Mouse (Mus musculus) ES-Bruce4 (cell line): ENCODE measurements around the gene Lrrc3c. TPM values are rescaled to one million over a fixed set of nuclear protein-coding genes. Genes with fewer than 3 reads are reported as not detected.

ENCODE experiments used
- H3K27ac ChIP-seq: 2 replicates; pipeline ENCODE4 v1.5.1; 2012; ENCODE audit warnings: low read length, inconsistent platforms; ENCODE audit not compliant: insufficient read depth
- H3K27me3 ChIP-seq: 2 replicates; pipeline ENCODE4 v1.6.1; 2012; ENCODE audit warnings: mild to moderate bottlenecking, low read length, inconsistent platforms; ENCODE audit not compliant: control insufficient read depth, poor library complexity, insufficient read depth, severe bottlenecking
- H3K36me3 ChIP-seq: 2 replicates; pipeline ENCODE4 v1.6.1; 2012; ENCODE audit warnings: inconsistent platforms, mild to moderate bottlenecking, low read length, moderate library complexity; ENCODE audit not compliant: control insufficient read depth, poor library complexity, insufficient read depth, severe bottlenecking
- H3K4me1 ChIP-seq: one replicate; pipeline ENCODE4 v1.8.1; 2011; ENCODE audit warnings: low read length; ENCODE audit not compliant: control insufficient read depth, insufficient read depth
- H3K4me3 ChIP-seq: 2 replicates; pipeline ENCODE4 v1.5.1; 2011; ENCODE audit warnings: low read depth, mild to moderate bottlenecking, low read length
- H3K9ac ChIP-seq: 2 replicates; pipeline ENCODE4 v1.6.1; 2012; ENCODE audit warnings: low read depth, mild to moderate bottlenecking, inconsistent platforms; ENCODE audit not compliant: poor library complexity, severe bottlenecking
- H3K9me3 ChIP-seq: replicated peaks from 2 replicates; pipeline ENCODE4 v1.6.1; 2012; ENCODE audit warnings: mild to moderate bottlenecking, low read length, inconsistent platforms; ENCODE audit not compliant: control insufficient read depth, poor library complexity, insufficient read depth, severe bottlenecking
- CTCF ChIP-seq: IDR thresholded peaks from one replicate; pipeline ENCODE4 v1.8.1; 2011; ENCODE audit warnings: low read depth, low read length
- EP300 ChIP-seq: IDR thresholded peaks from 2 replicates; pipeline ENCODE4 v1.6.1; 2011; ENCODE audit warnings: low read depth, low read length; ENCODE audit not compliant: insufficient read depth
- POLR2A ChIP-seq: IDR thresholded peaks from one replicate; pipeline ENCODE4 v1.8.1; 2011; ENCODE audit warnings: low read length; ENCODE audit not compliant: insufficient read depth
- polyA plus RNA-seq: library from polyadenylated mRNA; stranded (reverse); fragments of >200 nt; gene quantifications from 2 replicates; pipeline ENCODE4 v1.2.4, GENCODE M21; 2011; ENCODE audit warnings: low read depth; ENCODE audit not compliant: missing spikeins, insufficient read depth, insufficient read length

The Lrrc3c gene
- polyA plus RNA-seq, 1 experiment: not detected

DNA sequence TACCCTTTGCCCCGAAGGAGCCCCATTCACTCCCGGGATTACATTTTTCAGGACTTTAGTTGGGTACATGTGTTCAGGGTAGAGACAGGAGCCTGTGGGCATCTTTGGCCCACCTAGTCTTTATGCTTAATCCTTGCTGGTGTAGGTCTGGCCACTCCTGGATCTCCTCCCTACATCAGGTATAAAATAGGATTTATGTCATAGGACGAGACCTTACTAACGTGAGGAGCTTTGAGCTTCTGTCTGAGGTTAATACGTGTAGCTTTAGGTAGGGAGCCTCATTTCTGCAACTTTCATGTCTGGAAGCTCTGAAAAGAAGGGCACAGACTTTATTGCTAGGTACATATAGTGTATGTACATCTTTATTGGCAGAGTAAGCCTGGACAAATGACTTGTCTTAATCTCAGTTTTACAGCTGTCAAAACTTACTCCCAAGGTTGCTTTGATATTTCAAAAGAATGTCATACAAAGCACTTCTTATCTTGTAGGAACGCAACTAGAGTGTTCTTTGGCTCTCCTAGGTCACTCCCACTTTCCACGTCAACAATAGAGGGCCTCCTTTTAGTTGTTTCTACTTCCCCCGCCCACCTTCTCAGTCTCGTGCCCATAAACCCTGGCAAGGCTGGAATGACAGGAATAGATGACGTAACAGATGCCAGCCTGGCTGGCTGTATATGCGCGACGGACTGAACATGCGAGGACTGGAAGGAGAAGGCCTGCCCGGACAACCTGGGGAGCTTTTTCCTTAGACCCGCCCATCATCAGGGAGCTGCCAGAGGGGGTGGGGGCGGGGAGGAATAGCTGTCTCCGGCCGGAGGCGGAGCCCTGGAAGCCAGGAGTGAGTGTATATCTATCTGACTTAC lies 10.2 kb upstream of the Lrrc3c start:
- TF ChIP-seq EP300 (0 out of 2 replicates have a peak, but pooled peaks have one; percentile 12), POLR2A (no peak), CTCF (no peak)
- Histone ChIP-seq H3K4me3 (peak overlapping the region; percentile 68), H3K4me1 (no peaks in the 10 kb centered on the region), H3K9me3 (no peaks in the 10 kb centered on the region), H3K27ac (peak overlapping the region; percentile 29), H3K9ac (peak overlapping the region; percentile 74), H3K36me3 (peaks cover 4% of the 10 kb centered on the region), H3K27me3 (no peaks in the 10 kb centered on the region)

DNA sequence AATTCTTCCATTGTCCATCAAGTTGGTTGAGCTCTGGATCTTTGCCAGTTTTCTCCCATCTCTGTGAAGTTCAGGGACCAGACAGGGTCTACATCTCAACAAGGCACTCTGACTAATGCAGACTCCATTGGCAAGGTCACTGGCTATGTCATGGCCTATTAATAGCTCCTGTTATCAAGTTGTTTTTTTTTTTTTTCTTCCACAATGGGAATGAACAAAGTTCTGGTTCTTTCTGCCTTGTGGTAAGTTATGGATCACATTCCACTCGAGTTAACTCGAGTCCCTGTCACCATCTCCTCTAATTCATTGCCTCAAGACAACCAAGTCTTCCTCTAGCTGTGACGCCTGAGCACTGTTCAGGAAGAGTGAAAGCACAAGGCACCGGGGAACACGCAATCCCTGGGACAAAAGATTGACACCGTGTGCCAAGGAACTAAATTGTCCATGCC lies 9.2 kb upstream of the Lrrc3c start:
- Histone ChIP-seq H3K9ac (no peak overlapping the region), H3K27me3 (no peaks in the 10 kb centered on the region), H3K4me3 (no peak overlapping the region), H3K27ac (no peak overlapping the region), H3K4me1 (no peaks in the 10 kb centered on the region), H3K36me3 (no peaks in the 10 kb centered on the region), H3K9me3 (no peaks in the 10 kb centered on the region)
- TF ChIP-seq CTCF: no peak
- no peak for TF ChIP-seq POLR2A
- TF ChIP-seq EP300: no peak

GRCm38 (mm10) chr11:98589306-98589705 lies 8.8 kb upstream of the Lrrc3c start:
- Histone ChIP-seq H3K27ac (no peak overlapping the region), H3K36me3 (no peaks in the 10 kb centered on the region)
- TF ChIP-seq EP300 (no peak), CTCF (no peak), POLR2A (no peak)

DNA sequence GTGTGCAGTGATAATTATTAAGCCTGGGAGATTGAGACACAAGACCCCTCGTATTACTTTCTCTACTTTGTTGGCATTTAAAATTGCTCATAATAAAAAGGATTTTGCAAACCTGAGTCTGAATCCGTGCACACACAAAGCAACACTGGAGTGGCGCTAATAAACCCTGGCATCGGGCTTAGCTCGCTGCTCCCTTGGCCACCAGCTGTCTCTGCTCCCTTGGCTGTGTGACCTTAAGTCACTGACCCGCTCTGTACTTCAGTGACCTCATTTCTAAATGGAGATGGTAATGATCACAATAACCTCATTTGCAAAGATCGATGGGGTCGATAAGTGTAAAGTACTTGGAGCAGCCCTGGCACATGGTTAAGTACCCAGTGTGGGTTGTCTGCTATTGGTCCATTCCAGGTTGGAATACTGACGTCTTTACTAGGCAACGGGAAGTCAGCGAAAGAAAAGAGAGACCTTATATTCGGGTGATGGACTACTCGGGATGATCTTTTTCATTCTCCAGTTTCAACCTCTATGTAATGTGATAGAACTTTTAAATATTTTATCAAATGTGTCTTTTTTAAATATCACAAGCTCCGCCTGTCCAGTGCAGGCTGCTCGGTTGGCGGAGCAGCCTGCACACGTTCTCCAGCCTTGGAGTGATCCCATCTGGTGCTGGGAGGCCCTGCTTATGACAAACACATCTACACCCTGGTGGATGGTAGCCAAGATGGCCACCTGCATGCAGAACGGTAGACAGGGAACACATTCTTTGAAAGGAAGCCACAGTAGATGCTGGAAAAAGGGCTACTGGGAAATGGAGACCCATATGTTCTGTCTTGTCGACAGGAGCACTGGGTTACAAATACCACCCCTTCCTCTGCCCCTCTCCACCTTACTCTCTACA lies 7.3 kb upstream of the Lrrc3c start:
- Histone ChIP-seq H3K4me1 (no peaks in the 10 kb centered on the region), H3K9ac (no peak overlapping the region), H3K27me3 (no peaks in the 10 kb centered on the region), H3K36me3 (no peaks in the 10 kb centered on the region), H3K27ac (no peak overlapping the region), H3K4me3 (no peak overlapping the region), H3K9me3 (no peaks in the 10 kb centered on the region)
- no peak for TF ChIP-seq EP300
- TF ChIP-seq CTCF: no peak
- no peak for TF ChIP-seq POLR2A

More at GRCm38 (mm10) chr11:98589306-98589705, 8.8 kb upstream of the Lrrc3c start:
- Histone ChIP-seq H3K4me1 (no peaks in the 10 kb centered on the region), H3K27me3 (no peaks in the 10 kb centered on the region), H3K9me3 (no peaks in the 10 kb centered on the region), H3K9ac (no peak overlapping the region), H3K4me3 (no peak overlapping the region)

- no peaks in the 10 kb centered on the region for H3K4me1 ChIP-seq
- H3K9me3 ChIP-seq: no peaks in the 10 kb centered on the region
- no peak overlapping the region for H3K27ac ChIP-seq
- no peak overlapping the region for H3K9ac ChIP-seq
- no peak for TF ChIP-seq POLR2A
- no peak for TF ChIP-seq EP300
- no peak for TF ChIP-seq CTCF
- H3K27me3 ChIP-seq: no peaks in the 10 kb centered on the region
- no peak overlapping the region for H3K4me3 ChIP-seq
- H3K36me3 ChIP-seq: no peaks in the 10 kb centered on the region
Measured at GRCm38 (mm10) chr11:98595021-98595420, 3.1 kb upstream of the Lrrc3c start.
